Mouse (Mus musculus) ES-E14 (cell line): ENCODE results near the gene Cyb5r3. TPM values are rescaled to one million over a fixed set of nuclear protein-coding genes. Genes with fewer than 3 reads are reported as not detected.

ENCODE experiments used
- DNase-seq: peaks from one replicate; pipeline ENCODE4 v3.0.0-alpha.2; 2013; ENCODE audit warnings: low read depth, low spot score
- H3K27ac ChIP-seq: 2 replicates; pipeline ENCODE4 v1.5.1; 2012; ENCODE audit warnings: low read depth, mild to moderate bottlenecking, low read length, moderate library complexity, mixed read lengths; ENCODE audit not compliant: poor library complexity, insufficient read depth, severe bottlenecking
- H3K36me3 ChIP-seq: 2 replicates; pipeline ENCODE4 v1.6.1; 2012; ENCODE audit warnings: mild to moderate bottlenecking, low read length, moderate library complexity, mixed read lengths; ENCODE audit not compliant: control insufficient read depth, poor library complexity, insufficient read depth, severe bottlenecking
- H3K4me1 ChIP-seq, 2 experiments: fragments of 150-350 bp in 1 of 2; sonication (generic) in 1 of 2; 2 replicates each; pipeline ENCODE4 v1.6.1; 2012; ENCODE audit warnings: low read length in 2 of 2, mild to moderate bottlenecking in 1 of 2, mixed read lengths in 1 of 2; ENCODE audit not compliant: control insufficient read depth in 2 of 2, insufficient read depth in 2 of 2, poor library complexity in 1 of 2
- H3K4me3 ChIP-seq, 2 experiments: fragments of 150-350 bp in 1 of 2; sonication (generic) in 1 of 2; 2 replicates each; pipeline ENCODE4 v1.5.1; 2012; ENCODE audit warnings: low read length in 2 of 2, low read depth in 1 of 2, mild to moderate bottlenecking in 1 of 2, mixed read lengths in 1 of 2; ENCODE audit not compliant: insufficient read depth in 1 of 2, poor library complexity in 1 of 2, severe bottlenecking in 1 of 2
- H3K9ac ChIP-seq: 2 replicates; pipeline ENCODE4 v1.6.1; 2012; ENCODE audit warnings: low read depth, mild to moderate bottlenecking, low read length, mixed read lengths; ENCODE audit not compliant: poor library complexity, insufficient read depth, severe bottlenecking
- H3K9me3 ChIP-seq: fragments of 150-350 bp; sonication (generic); 2 replicates; pipeline ENCODE4 v1.6.1; 2012; ENCODE audit warnings: low read depth, mild to moderate bottlenecking, low read length; ENCODE audit not compliant: control insufficient read depth, insufficient read depth
- CHD2 ChIP-seq: IDR thresholded peaks from 2 replicates; pipeline ENCODE4 v1.6.1; 2014; ENCODE audit warnings: mild to moderate bottlenecking, low read depth, low read length, inconsistent platforms
- HCFC1 ChIP-seq: IDR thresholded peaks from 2 replicates; pipeline ENCODE4 v1.6.1; 2012; ENCODE audit warnings: low read length, inconsistent platforms, borderline replicate concordance; ENCODE audit not compliant: insufficient read depth
- MAFK ChIP-seq: IDR thresholded peaks from 2 replicates; pipeline ENCODE4 v1.6.1; 2014; ENCODE audit warnings: mild to moderate bottlenecking, low read depth, low read length, inconsistent platforms; ENCODE audit not compliant: insufficient read depth
- ZC3H11A ChIP-seq: IDR thresholded peaks from 2 replicates; pipeline ENCODE4 v1.6.1; 2012; ENCODE audit warnings: low read depth, mild to moderate bottlenecking, inconsistent platforms, low read length, borderline replicate concordance
- ZNF384 ChIP-seq: IDR thresholded peaks from 2 replicates; pipeline ENCODE4 v1.6.1; 2012; ENCODE audit warnings: low read depth, low read length, inconsistent platforms
- in situ Hi-C, 2 experiments: fragments of 600-800 bp; cut with MboI; formaldehyde crosslinking; loops; one replicate each; pipeline ENCODE4 v1.15.1; 2025; ENCODE audit warnings: low sequenced_read_pairs in 2 of 2, inconsistent platforms in 1 of 2; ENCODE audit not compliant: unreplicated experiment in 2 of 2
- total RNA-seq: library from RNA; depleted of rRNA; stranded (reverse); fragments of 300-350 nt; gene quantifications from 2 replicates; pipeline ENCODE4 v1.2.3, GENCODE M21; 2012

Cyb5r3 gene
- total RNA-seq, 1 experiment = 94.2 TPM

DNA sequence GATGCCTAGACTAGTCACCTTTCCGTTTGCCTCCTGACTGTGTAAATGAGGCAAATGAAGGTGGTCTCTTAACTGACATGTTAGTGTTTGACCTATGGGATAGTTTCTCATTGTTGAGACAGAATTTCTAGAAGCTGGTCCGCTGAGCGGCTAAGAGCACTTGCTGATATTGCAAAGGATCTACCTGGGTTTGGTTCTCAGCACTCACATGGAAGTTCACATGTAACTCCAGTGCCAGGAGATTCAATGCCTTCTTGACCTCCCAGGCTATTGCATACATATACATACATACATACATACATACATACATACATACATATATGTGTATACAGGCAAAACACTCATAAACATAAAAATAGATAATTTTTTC is 22.3 kb downstream of the Cyb5r3 start:
- peak overlapping the region; percentile 3; the same call in 1 of the 2 replicates for H3K9ac ChIP-seq
- no peak overlapping the region for H3K4me3 ChIP-seq
- no peak for DNase-seq
- TF ChIP-seq CHD2 (no peak), ZNF384 (no peak), MAFK (no peak), HCFC1 (no peak), ZC3H11A (no peak)
- no peaks in the 10 kb centered on the region for H3K9me3 ChIP-seq
- in situ Hi-C loops = no loop called here
- H3K27ac ChIP-seq = peak overlapping the region; percentile 29; the same call in 1 of the 2 replicates
- peaks cover 2 to 3% of the 10 kb centered on the region in 2 experiments; a peak in 3 of 4 replicates for H3K4me1 ChIP-seq
- H3K36me3 ChIP-seq = peaks cover 20% of the 10 kb centered on the region

GRCm38 (mm10) chr15:83149196-83150072 is 23.0 kb downstream of the Cyb5r3 start, which contains the start of gene Poldip3:
Gene Poldip3 (minus strand): TSS chr15:83149384.
- Histone ChIP-seq H3K36me3 (peaks cover 22% of the 10 kb centered on the region), H3K9me3 (no peaks in the 10 kb centered on the region), H3K27ac (peak within 1 kb of the TSS; percentile 81), H3K9ac (peak within 1 kb of the TSS; percentile 97), H3K4me3 (peak within 1 kb of the TSS; percentile 92 to 97), H3K4me1 (peaks cover 2 to 5% of the 10 kb centered on the region in 2 experiments; a peak in 3 of 4 replicates)
- peak; percentile 62; the same call in 1 of the 2 replicates for TF ChIP-seq HCFC1
- no peak for TF ChIP-seq ZNF384
- TF ChIP-seq CHD2 = peak; percentile 94
- no peak for TF ChIP-seq MAFK
- in situ Hi-C loops = no loop called here
- peak; percentile 97 for DNase-seq

GRCm38 (mm10) chr15:83148801-83149195 is 23.6 kb downstream of the Cyb5r3 start:
- Histone ChIP-seq H3K4me3 (peak overlapping the region; percentile 92 to 97), H3K9ac (peak overlapping the region; percentile 97), H3K9me3 (no peaks in the 10 kb centered on the region), H3K36me3 (peaks cover 21% of the 10 kb centered on the region), H3K27ac (peak overlapping the region; percentile 81), H3K4me1 (peaks cover 2 to 5% of the 10 kb centered on the region in 2 experiments; a peak in 3 of 4 replicates)
- TF ChIP-seq CHD2 = no peak
- DNase-seq = no peak
- in situ Hi-C loops = no loop called here

DNA sequence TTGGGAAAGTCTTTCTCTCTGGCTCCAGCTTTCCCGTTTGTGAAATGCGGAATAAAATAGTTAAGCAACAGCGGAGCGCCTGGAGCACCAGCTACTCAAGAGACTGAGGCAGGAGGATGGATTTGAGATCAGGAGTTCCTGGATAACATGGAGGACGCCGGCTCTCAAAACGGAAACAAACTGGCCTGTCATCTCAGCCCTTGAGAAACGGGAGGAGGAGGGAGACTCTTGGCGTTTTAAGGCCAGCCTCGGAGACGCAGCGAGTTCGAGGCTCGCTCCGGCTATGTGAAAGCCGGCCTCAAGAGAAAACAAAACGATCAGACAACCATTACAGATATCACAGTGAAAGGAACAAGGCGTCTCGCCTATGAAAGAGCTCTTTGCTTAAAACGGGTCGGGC is 24.0 kb downstream of the Cyb5r3 start:
- peak overlapping the region; percentile 97 for H3K9ac ChIP-seq
- TF ChIP-seq MAFK = no peak
- TF ChIP-seq ZC3H11A = no peak
- TF ChIP-seq ZNF384 = no peak
- TF ChIP-seq HCFC1 = no peak
- no peak for TF ChIP-seq CHD2
- peak overlapping the region; percentile 81 for H3K27ac ChIP-seq
- no peaks in the 10 kb centered on the region for H3K9me3 ChIP-seq
- in situ Hi-C loops = no loop called here
- no peak for DNase-seq
- H3K4me1 ChIP-seq = peaks cover 2 to 6% of the 10 kb centered on the region in 2 experiments; a peak in 3 of 4 replicates
- peaks cover 18% of the 10 kb centered on the region for H3K36me3 ChIP-seq
- peak overlapping the region; percentile 92 to 97 for H3K4me3 ChIP-seq
